Mouse (Mus musculus) CH12.LX (cell line): Measurements from ENCODE around the gene Tmem158. TPM values are rescaled to one million over a fixed set of nuclear protein-coding genes. Genes with fewer than 3 reads are reported as not detected.

Source experiments
- DNase-seq: peaks from one replicate; pipeline ENCODE4 v3.0.0-alpha.2; 2013; ENCODE audit errors: extremely low read depth
- H3K27ac ChIP-seq: 2 replicates; pipeline ENCODE4 v1.5.1; 2012; ENCODE audit warnings: low read depth, mild to moderate bottlenecking, control low read depth, moderate library complexity; ENCODE audit not compliant: insufficient read depth
- H3K27me3 ChIP-seq: replicated peaks from 2 replicates; pipeline ENCODE3; 2012; ENCODE audit warnings: inconsistent platforms
- H3K36me3 ChIP-seq, 2 experiments: replicated peaks in 1 of 2; 2 replicates each; pipeline versions ENCODE3 to v1.6.1; 2012; ENCODE audit warnings: inconsistent platforms in 1 of 2, low read length in 1 of 2, mild to moderate bottlenecking in 1 of 2, mixed read lengths in 1 of 2, moderate library complexity in 1 of 2; ENCODE audit not compliant: control insufficient read depth in 1 of 2, insufficient read depth in 1 of 2
- H3K4me1 ChIP-seq, 2 experiments: 2 replicates each; pipeline ENCODE4 v1.6.1; 2012; ENCODE audit warnings: inconsistent platforms in 1 of 2, moderate library complexity in 1 of 2; ENCODE audit not compliant: insufficient read depth in 2 of 2, control insufficient read depth in 1 of 2
- H3K4me2 ChIP-seq: 2 replicates; pipeline ENCODE4 v1.6.1; 2012; ENCODE audit warnings: low read depth, mild to moderate bottlenecking, control low read depth; ENCODE audit not compliant: poor library complexity, insufficient read depth, severe bottlenecking
- H3K4me3 ChIP-seq, 3 experiments: fragments of 150-350 bp in 1 of 3; sonication (generic) in 1 of 3; replicated peaks in 1 of 3; 2 replicates each; pipeline versions ENCODE3 to v1.5.1; 2011 to 2012; ENCODE audit warnings: low read depth in 2 of 3, low read length in 2 of 3, mild to moderate bottlenecking in 2 of 3, moderate library complexity in 2 of 3, control low read depth in 1 of 3, improper control_type of control experiment in 1 of 3, inconsistent platforms in 1 of 3, mixed read lengths in 1 of 3; ENCODE audit not compliant: poor library complexity in 1 of 3
- H3K79me2 ChIP-seq: replicated peaks from 2 replicates; pipeline ENCODE4 v1.6.1; 2012; ENCODE audit warnings: mild to moderate bottlenecking, moderate library complexity; ENCODE audit not compliant: control insufficient read depth, poor library complexity, insufficient read depth, severe bottlenecking; ENCODE audit errors: extremely low read depth
- H3K9ac ChIP-seq: 2 replicates; pipeline ENCODE4 v1.6.1; 2012; ENCODE audit warnings: low read depth, mild to moderate bottlenecking, control low read depth, moderate library complexity; ENCODE audit not compliant: insufficient read depth
- H3K9me3 ChIP-seq: replicated peaks from 2 replicates; pipeline ENCODE3; 2012; ENCODE audit warnings: low read length, inconsistent platforms, mixed read lengths
- BHLHE40 ChIP-seq: IDR thresholded peaks from 2 replicates; pipeline ENCODE4 v1.6.1; 2011; ENCODE audit warnings: mild to moderate bottlenecking, low read depth, low read length, improper control_type of control experiment
- CHD1 ChIP-seq: IDR thresholded peaks from 2 replicates; pipeline ENCODE4 v1.6.1; 2012; ENCODE audit warnings: low read depth, low read length, improper control_type of control experiment, inconsistent platforms
- CTCF ChIP-seq, 2 experiments: IDR thresholded peaks in 1 of 2; conservative IDR thresholded peaks in 1 of 2; 2 replicates each; pipeline ENCODE4 v1.5.1; 2011 to 2012; ENCODE audit warnings: low read depth in 2 of 2, low read length in 2 of 2, improper control_type of control experiment in 1 of 2, inconsistent platforms in 1 of 2, mild to moderate bottlenecking in 1 of 2, moderate library complexity in 1 of 2
- E2F4 ChIP-seq: IDR thresholded peaks from 2 replicates; pipeline ENCODE4 v1.6.1; 2011; ENCODE audit warnings: low read depth, low read length, improper control_type of control experiment; ENCODE audit not compliant: insufficient replicate concordance
- EP300 ChIP-seq: IDR thresholded peaks from 2 replicates; pipeline ENCODE4 v1.6.1; 2011; ENCODE audit warnings: low read length, improper control_type of control experiment
- ETS1 ChIP-seq: conservative IDR thresholded peaks from 2 replicates; pipeline ENCODE4 v1.6.1; 2012; ENCODE audit warnings: low read depth, mild to moderate bottlenecking, inconsistent platforms, low read length, improper control_type of control experiment, moderate library complexity
- GABPA ChIP-seq: IDR thresholded peaks from 2 replicates; pipeline ENCODE4 v1.6.1; 2012; ENCODE audit warnings: low read depth, low read length, improper control_type of control experiment, inconsistent platforms; ENCODE audit not compliant: insufficient replicate concordance
- HCFC1 ChIP-seq: IDR thresholded peaks from 2 replicates; pipeline ENCODE4 v1.6.1; 2012; ENCODE audit warnings: low read depth, mild to moderate bottlenecking, inconsistent platforms, low read length, improper control_type of control experiment
- JUN ChIP-seq: IDR thresholded peaks from 2 replicates; pipeline ENCODE4 v1.6.1; 2011; ENCODE audit warnings: low read depth, mild to moderate bottlenecking, low read length, improper control_type of control experiment, moderate library complexity; ENCODE audit not compliant: insufficient read depth
- JUND ChIP-seq: conservative IDR thresholded peaks from 2 replicates; pipeline ENCODE4 v1.6.1; 2011; ENCODE audit warnings: low read depth, low read length, improper control_type of control experiment
- MAFK ChIP-seq: IDR thresholded peaks from 2 replicates; pipeline ENCODE4 v1.6.1; 2011; ENCODE audit warnings: low read length, improper control_type of control experiment; ENCODE audit not compliant: insufficient replicate concordance
- MAX ChIP-seq: IDR thresholded peaks from 2 replicates; pipeline ENCODE4 v1.6.1; 2011; ENCODE audit warnings: low read length, improper control_type of control experiment
- MAZ ChIP-seq: IDR thresholded peaks from 2 replicates; pipeline ENCODE4 v1.6.1; 2012; ENCODE audit warnings: low read depth, mild to moderate bottlenecking, inconsistent platforms, low read length, improper control_type of control experiment, moderate library complexity
- MEF2A ChIP-seq: IDR thresholded peaks from 2 replicates; pipeline ENCODE4 v1.6.1; 2014; ENCODE audit warnings: low read depth, mild to moderate bottlenecking, inconsistent platforms, low read length, improper control_type of control experiment, borderline replicate concordance
- MXI1 ChIP-seq: IDR thresholded peaks from 2 replicates; pipeline ENCODE4 v1.6.1; 2011; ENCODE audit warnings: mild to moderate bottlenecking, low read depth, low read length, improper control_type of control experiment
- MYC ChIP-seq: IDR thresholded peaks from 2 replicates; pipeline ENCODE4 v1.6.1; 2011; ENCODE audit warnings: low read depth, mild to moderate bottlenecking, improper control_type of control experiment, low read length
- NRF1 ChIP-seq: IDR thresholded peaks from 2 replicates; pipeline ENCODE4 v1.6.1; 2014; ENCODE audit warnings: low read depth, mild to moderate bottlenecking, inconsistent platforms, low read length, improper control_type of control experiment, moderate library complexity
- PAX5 ChIP-seq: IDR thresholded peaks from 2 replicates; pipeline ENCODE4 v1.6.1; 2012; ENCODE audit warnings: low read length, inconsistent platforms, mixed read lengths
- POLR2A ChIP-seq: IDR thresholded peaks from 2 replicates; pipeline ENCODE4 v1.6.1; 2011; ENCODE audit warnings: low read depth, mild to moderate bottlenecking, improper control_type of control experiment, low read length
- POLR2AphosphoS2 ChIP-seq: IDR thresholded peaks from 2 replicates; pipeline ENCODE4 v1.6.1; 2011; ENCODE audit warnings: low read depth, low read length, improper control_type of control experiment
- RAD21 ChIP-seq: IDR thresholded peaks from 2 replicates; pipeline ENCODE4 v1.6.1; 2011; ENCODE audit warnings: low read depth, mild to moderate bottlenecking, low read length, improper control_type of control experiment, moderate library complexity
- RCOR1 ChIP-seq: conservative IDR thresholded peaks from 2 replicates; pipeline ENCODE4 v1.6.1; 2012; ENCODE audit warnings: low read depth, mild to moderate bottlenecking, inconsistent platforms, low read length, improper control_type of control experiment
- SIN3A ChIP-seq: IDR thresholded peaks from 2 replicates; pipeline ENCODE4 v1.6.1; 2012; ENCODE audit warnings: low read length, improper control_type of control experiment, inconsistent platforms
- SMC3 ChIP-seq: IDR thresholded peaks from 2 replicates; pipeline ENCODE4 v1.6.1; 2011; ENCODE audit warnings: low read depth, low read length, improper control_type of control experiment
- TBP ChIP-seq: conservative IDR thresholded peaks from 2 replicates; pipeline ENCODE4 v1.6.1; 2011; ENCODE audit warnings: low read depth, low read length, improper control_type of control experiment
- TCF12 ChIP-seq: IDR thresholded peaks from 2 replicates; pipeline ENCODE4 v1.6.1; 2014; ENCODE audit warnings: low read depth, mild to moderate bottlenecking, inconsistent platforms, low read length, improper control_type of control experiment
- UBTF ChIP-seq: IDR thresholded peaks from 2 replicates; pipeline ENCODE4 v1.6.1; 2012; ENCODE audit warnings: low read depth, mild to moderate bottlenecking, inconsistent platforms, low read length, improper control_type of control experiment, moderate library complexity
- USF1 ChIP-seq: IDR thresholded peaks from 2 replicates; pipeline ENCODE4 v1.6.1; 2014; ENCODE audit warnings: low read depth, mild to moderate bottlenecking, inconsistent platforms, low read length, improper control_type of control experiment
- USF2 ChIP-seq: conservative IDR thresholded peaks from 2 replicates; pipeline ENCODE4 v1.6.1; 2011; ENCODE audit warnings: low read depth, low read length, improper control_type of control experiment
- ZC3H11A ChIP-seq: IDR thresholded peaks from 2 replicates; pipeline ENCODE4 v1.6.1; 2012; ENCODE audit warnings: low read depth, mild to moderate bottlenecking, inconsistent platforms, low read length, improper control_type of control experiment
- ZKSCAN1 ChIP-seq: IDR thresholded peaks from 2 replicates; pipeline ENCODE4 v1.6.1; 2012; ENCODE audit warnings: low read depth, inconsistent platforms, low read length, improper control_type of control experiment, borderline replicate concordance
- ZNF384 ChIP-seq: IDR thresholded peaks from 2 replicates; pipeline ENCODE4 v1.6.1; 2012; ENCODE audit warnings: low read depth, low read length, improper control_type of control experiment, inconsistent platforms
- dilution Hi-C: fragments of 300-500 bp; cut with MboI; formaldehyde crosslinking; loops from 2 replicates; pipeline ENCODE4 v1.14.3; 2020; ENCODE audit warnings: low sequenced_read_pairs; ENCODE audit not compliant: extremely low pct_unique_long_range_greater_than_20kb, extremely low pct_ligation_motif_present
- in situ Hi-C: fragments of 300-500 bp; cut with MboI; formaldehyde crosslinking; loops from 3 replicates; pipeline ENCODE4 v1.14.3; 2019; ENCODE audit warnings: low sequenced_read_pairs, low pct_ligation_motif_present, low pct_unique_long_range_greater_than_20kb, mixed read lengths
- polyA plus RNA-seq: library from polyadenylated mRNA; unstranded; fragments of >175 nt; gene quantifications from 2 replicates; pipeline ENCODE4 v1.2.1, GENCODE M21; 2012; ENCODE audit warnings: low read depth; ENCODE audit not compliant: insufficient read length
- total RNA-seq, 2 experiments: library from RNA; depleted of rRNA; stranded (reverse); fragments of 300-350 nt in 1 of 2; fragments of >200 nt in 1 of 2; gene quantifications; 2 replicates each; pipeline ENCODE4 v1.2.3; 2012 to 2014

Gene Tmem158
- total and polyA plus RNA-seq, 3 experiments, result 2.1 to 7.3 (median 2.4) TPM

DNA sequence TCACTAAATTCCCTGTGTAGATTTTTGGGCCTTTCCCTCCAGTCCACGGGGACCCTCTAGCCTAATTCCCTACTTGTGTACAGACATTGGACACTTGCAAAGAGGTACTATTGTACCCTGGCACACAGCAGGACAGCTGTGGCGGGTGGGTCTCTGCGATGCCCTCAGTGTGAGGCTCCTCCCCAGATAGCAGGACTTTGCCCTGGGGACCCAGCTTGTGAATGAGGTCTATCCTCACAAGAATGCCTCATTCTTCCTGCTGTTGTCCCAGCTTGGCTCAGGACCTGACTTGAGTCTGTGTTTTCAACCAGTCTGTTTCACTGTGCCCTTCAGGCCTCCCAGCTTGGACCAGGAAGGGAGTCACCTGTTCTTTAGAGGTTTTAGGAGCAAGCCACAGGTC, 27.8 kb upstream of the Tmem158 start:
- dilution Hi-C loops, result no loop called here
- in situ Hi-C loops, result loop anchor here (10.0 kb wide), 1 partner anchor 76 kb away; the partner anchor contains the start of gene Lars2
- TF ChIP-seq HCFC1 (no peak), RAD21 (no peak), MEF2A (no peak), CTCF (conservative IDR thresholded peaks at IDR 0.05 in 1 of 2, IDR thresholded peaks at IDR 0.05 in 1 of 2; ENCODE audit: low read depth in 2 of 2, low read length in 2 of 2) (no peak), ZC3H11A (no peak), MYC (no peak), ZNF384 (no peak), JUND (no peak), ETS1 (no peak), USF2 (no peak), JUN (no peak), MAX (no peak), MAZ (no peak), GABPA (no peak), CHD1 (no peak), MXI1 (no peak), USF1 (no peak), MAFK (no peak)
- Histone ChIP-seq H3K27ac (no peak overlapping the region), H3K9me3 (no peaks in the 10 kb centered on the region), H3K79me2 (no peaks in the 10 kb centered on the region), H3K9ac (no peak overlapping the region), H3K4me3 (no peak overlapping the region), H3K4me1 (peaks cover 11 to 23% of the 10 kb centered on the region in 2 experiments), H3K27me3 (no peaks in the 10 kb centered on the region), H3K36me3 (no peaks in the 10 kb centered on the region), H3K4me2 (no peak overlapping the region)
- no peak for DNase-seq

DNA sequence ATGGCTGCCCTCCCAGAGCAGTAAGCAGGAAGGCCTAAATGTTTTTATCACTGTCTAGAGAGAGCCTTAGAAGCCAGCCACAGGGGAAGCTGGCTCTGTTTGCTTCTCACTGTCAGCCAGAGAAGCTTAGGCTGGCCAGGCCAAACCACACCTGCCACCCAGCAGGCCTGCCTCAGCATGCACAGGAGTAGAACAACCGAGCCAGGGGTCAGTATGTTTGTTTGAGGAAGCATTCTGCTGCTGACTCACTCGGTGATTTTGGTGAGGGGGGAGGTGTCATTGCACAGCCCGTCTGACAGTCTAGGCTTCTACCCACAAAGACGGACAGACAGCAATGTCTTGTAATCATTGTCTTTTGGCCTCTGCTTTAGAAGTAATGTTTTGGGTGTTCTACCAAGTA, 25.1 kb upstream of the Tmem158 start:
- H3K9me3 ChIP-seq, result no peaks in the 10 kb centered on the region
- no peaks in the 10 kb centered on the region for H3K27me3 ChIP-seq
- dilution Hi-C loops, result no loop called here
- DNase-seq, result peak; percentile 83
- H3K9ac ChIP-seq, result peak overlapping the region; percentile 5; the same call in 1 of the 2 replicates
- in situ Hi-C loops, result loop anchor here (10.0 kb wide), 1 partner anchor 79 kb away; the partner anchor contains the start of gene Lars2
- H3K4me3 ChIP-seq, result no peak overlapping the region
- H3K4me2 ChIP-seq, result no peak overlapping the region; the same call in 1 of the 2 replicates
- H3K27ac ChIP-seq, result peak overlapping the region; percentile 58
- H3K4me1 ChIP-seq, result peaks cover 11 to 23% of the 10 kb centered on the region in 2 experiments
- H3K79me2 ChIP-seq, result no peaks in the 10 kb centered on the region
- H3K36me3 ChIP-seq, result no peaks in the 10 kb centered on the region
- peak; percentile 53; the same call in 1 of the 2 replicates for TF ChIP-seq MAZ
- no peak for TF ChIP-seq PAX5
- no peak for TF ChIP-seq POLR2AphosphoS2
- 0 out of 2 replicates have a peak, but pooled peaks have one; percentile 36 for TF ChIP-seq SIN3A
- peak; percentile 63; the same call in 1 of the 2 replicates for TF ChIP-seq MAFK
- peak; percentile 82 for TF ChIP-seq TBP
- peak; percentile 69; the same call in 1 of the 2 replicates for TF ChIP-seq ETS1
- peak; percentile 92 for TF ChIP-seq TCF12
- TF ChIP-seq E2F4, result no peak
- TF ChIP-seq CHD1, result peak; percentile 97
- TF ChIP-seq SMC3, result peak; percentile 34
- peak; percentile 52 for TF ChIP-seq HCFC1
- TF ChIP-seq EP300, result peak; percentile 74
- TF ChIP-seq BHLHE40, result peak; percentile 56
- no peak; the same call in 1 of the 2 replicates for TF ChIP-seq ZKSCAN1
- peak; percentile 51; the same call in 1 of the 2 replicates for TF ChIP-seq RCOR1
- TF ChIP-seq ZC3H11A, result no peak
- TF ChIP-seq NRF1, result peak; percentile 32; the same call in 1 of the 2 replicates
- peak; percentile 65 for TF ChIP-seq POLR2A
- peak; percentile 85; the same call in 1 of the 2 replicates for TF ChIP-seq MEF2A
- TF ChIP-seq ZNF384, result no peak
- TF ChIP-seq USF1, result no peak
- no peak for TF ChIP-seq UBTF
